Mouse (Mus musculus): ENCODE results near the gene Shisa2.

DNA sequence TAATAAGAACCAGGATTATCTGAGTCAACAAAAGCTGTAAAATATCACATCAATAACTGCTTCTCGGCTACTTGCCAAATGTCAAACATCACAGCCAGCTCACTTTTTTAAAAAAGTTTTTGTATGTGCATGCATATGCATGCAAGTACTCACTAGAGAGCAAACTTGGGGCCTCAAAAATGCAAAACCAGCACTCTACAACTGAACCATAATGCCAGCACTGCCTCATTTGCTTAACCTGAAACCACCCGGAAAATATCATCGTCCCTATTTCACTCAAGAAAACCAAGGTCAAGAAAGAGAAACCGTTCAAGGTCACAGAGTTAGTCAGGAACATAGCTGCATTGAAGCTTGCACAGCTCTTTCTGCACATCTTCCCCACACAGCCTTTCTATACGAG lies 48.7 kb upstream of the Shisa2 start:
- TF ChIP-seq POLR2A (IDR thresholded peaks at IDR 0.05; ENCODE audit: extremely low read depth, insufficient read depth, low read length) (no peak), CTCF (IDR thresholded peaks at IDR 0.05; ENCODE audit: extremely low read depth, insufficient read depth, low read length) (no peak)
